Mouse (Mus musculus): ENCODE measurements around the gene Pgs1. TPM values are rescaled to one million over a fixed set of nuclear protein-coding genes. Genes with fewer than 3 reads are reported as not detected.

Pgs1 gene
- total and polyA plus RNA-seq, 3 experiments, result 53.9 to 165 (median 54.5) TPM

GRCm38 (mm10) chr11:117962228-117963067, 23.6 kb upstream of the Pgs1 start:
- DNase-seq, result peak; percentile 94

- DNase-seq, result peak; percentile 100
Measured at GRCm38 (mm10) chr11:117963091-117963793, 22.9 kb upstream of the Pgs1 start.

GRCm38 (mm10) chr11:117963872-117964271, 22.2 kb upstream of the Pgs1 start:
- no peak for DNase-seq

GRCm38 (mm10) chr11:117964294-117964693, 21.8 kb upstream of the Pgs1 start:
- no peak for DNase-seq

GRCm38 (mm10) chr11:117965052-117965451, 21.0 kb upstream of the Pgs1 start:
- no peak for DNase-seq

- DNase-seq, result no peak
Measured at GRCm38 (mm10) chr11:117965561-117965981, 20.5 kb upstream of the Pgs1 start.

GRCm38 (mm10) chr11:117966506-117967100, 19.5 kb upstream of the Pgs1 start:
- DNase-seq, result no peak

- no peak for DNase-seq
Measured at GRCm38 (mm10) chr11:117967249-117968015, 18.7 kb upstream of the Pgs1 start.

- peak; percentile 70 for DNase-seq
Measured at GRCm38 (mm10) chr11:117968016-117968671, 17.9 kb upstream of the Pgs1 start.

- no peak for DNase-seq
Measured at GRCm38 (mm10) chr11:117968716-117969099, 17.4 kb upstream of the Pgs1 start.

GRCm38 (mm10) chr11:117969100-117969944, 16.8 kb upstream of the Pgs1 start:
- DNase-seq, result peak; percentile 99

- DNase-seq, result peak; percentile 91
Measured at GRCm38 (mm10) chr11:117969945-117970872, 15.9 kb upstream of the Pgs1 start, which contains the start of gene Socs3. TSS of gene Socs3 (minus strand) at chr11:117970047.

GRCm38 (mm10) chr11:117971100-117971499, 15.0 kb upstream of the Pgs1 start:
- no peak for DNase-seq

- no peak for DNase-seq
Measured at GRCm38 (mm10) chr11:117971646-117972242, 14.3 kb upstream of the Pgs1 start.

GRCm38 (mm10) chr11:117972656-117973558, 13.2 kb upstream of the Pgs1 start:
- no peak for DNase-seq

GRCm38 (mm10) chr11:117973569-117973968, 12.5 kb upstream of the Pgs1 start:
- no peak for DNase-seq

GRCm38 (mm10) chr11:117974327-117975125, 11.6 kb upstream of the Pgs1 start:
- no peak for DNase-seq
